Mouse (Mus musculus) adrenal gland, postnatal 25 days (tissue): ENCODE measurements around the gene Tex37. TPM values are rescaled to one million over a fixed set of nuclear protein-coding genes. Genes with fewer than 3 reads are reported as not detected.

Experiments used
- DNase-seq: peaks from one replicate; pipeline ENCODE4 v3.0.0; 2021; ENCODE audit warnings: mixed read lengths
- long read RNA-seq: library from polyadenylated mRNA; stranded (forward); transcript quantifications from one replicate; pipeline ENCODE4 v2.0.0, GENCODE M21; 2021
- total RNA-seq: library from RNA; stranded (reverse); gene quantifications from 2 replicates; pipeline ENCODE4 v1.2.3, GENCODE M21; 2021

Gene Tex37
- total RNA-seq = not detected in 2 replicates
- long read RNA-seq = 0 reads

GRCm38 (mm10) chr6:70918827-70919226 is at the start of gene Tex37:
TSS of gene Tex37 (minus strand) at chr6:70918927.
- DNase-seq = no peak

- DNase-seq = no peak
These were observed 49.6 kb upstream of the Tex37 start for GRCm38 (mm10) chr6:70968291-70968690.

GRCm38 (mm10) chr6:70967422-70967821 is 48.7 kb upstream of the Tex37 start:
- DNase-seq = no peak

GRCm38 (mm10) chr6:70965694-70966093 is 47.0 kb upstream of the Tex37 start:
- DNase-seq = no peak

GRCm38 (mm10) chr6:70964116-70964830 is 45.5 kb upstream of the Tex37 start:
- no peak for DNase-seq

- DNase-seq = no peak
These were observed 38.7 kb upstream of the Tex37 start for GRCm38 (mm10) chr6:70957341-70957940.

- DNase-seq = no peak
These were observed 38.2 kb upstream of the Tex37 start for GRCm38 (mm10) chr6:70956936-70957335.

- DNase-seq = peak; percentile 15
These were observed 37.7 kb upstream of the Tex37 start, which contains the start of gene Foxi3 for GRCm38 (mm10) chr6:70956285-70956912. TSS of gene Foxi3 (plus strand) at chr6:70956531.

GRCm38 (mm10) chr6:70955841-70956240 is 37.1 kb upstream of the Tex37 start:
- no peak for DNase-seq

- DNase-seq = no peak
These were observed 36.6 kb upstream of the Tex37 start for GRCm38 (mm10) chr6:70955291-70955800.

- no peak for DNase-seq
These were observed 35.3 kb upstream of the Tex37 start for GRCm38 (mm10) chr6:70954040-70954439.

- DNase-seq = no peak
These were observed 34.5 kb upstream of the Tex37 start for GRCm38 (mm10) chr6:70953274-70953673.

- DNase-seq = no peak
These were observed 13.1 kb upstream of the Tex37 start for GRCm38 (mm10) chr6:70931801-70932200.

- peak; percentile 39 for DNase-seq
These were observed 2.7 kb upstream of the Tex37 start for GRCm38 (mm10) chr6:70921274-70922074.

- no peak for DNase-seq
These were observed 6.3 kb downstream of the Tex37 start for GRCm38 (mm10) chr6:70912396-70912765.

- peak; percentile 10 for DNase-seq
These were observed 6.9 kb downstream of the Tex37 start for GRCm38 (mm10) chr6:70911668-70912395.

GRCm38 (mm10) chr6:70910285-70910684 is 8.4 kb downstream of the Tex37 start:
- no peak for DNase-seq

GRCm38 (mm10) chr6:70909572-70909971 is 9.2 kb downstream of the Tex37 start:
- no peak for DNase-seq

- DNase-seq = no peak
These were observed 15.0 kb downstream of the Tex37 start for GRCm38 (mm10) chr6:70903689-70904088.

GRCm38 (mm10) chr6:70899594-70900003 is 19.1 kb downstream of the Tex37 start:
- DNase-seq = no peak

GRCm38 (mm10) chr6:70898166-70898565 is 20.6 kb downstream of the Tex37 start:
- no peak for DNase-seq

GRCm38 (mm10) chr6:70887993-70888392 is 30.7 kb downstream of the Tex37 start:
- DNase-seq = no peak
